Mouse (Mus musculus) adrenal gland, postnatal 36 days (tissue): ENCODE data around the gene Cabcoco1. TPM values are rescaled to one million over a fixed set of nuclear protein-coding genes. Genes with fewer than 3 reads are reported as not detected.
A peak's percentile ranks its signal among the peaks of the same experiment; 100 is the strongest.

ENCODE experiments used
- DNase-seq, 2 experiments: peaks; one replicate each; pipeline ENCODE4 v3.0.0; 2021; ENCODE audit warnings: mixed read lengths in 1 of 2
- total RNA-seq, 2 experiments: library from RNA; stranded (reverse); gene quantifications; 2 replicates each; pipeline ENCODE4 v1.2.3; 2021

Cabcoco1 gene
- total RNA-seq, 2 experiments from 2014 or later, result 2.5 to 4.7 TPM

DNA sequence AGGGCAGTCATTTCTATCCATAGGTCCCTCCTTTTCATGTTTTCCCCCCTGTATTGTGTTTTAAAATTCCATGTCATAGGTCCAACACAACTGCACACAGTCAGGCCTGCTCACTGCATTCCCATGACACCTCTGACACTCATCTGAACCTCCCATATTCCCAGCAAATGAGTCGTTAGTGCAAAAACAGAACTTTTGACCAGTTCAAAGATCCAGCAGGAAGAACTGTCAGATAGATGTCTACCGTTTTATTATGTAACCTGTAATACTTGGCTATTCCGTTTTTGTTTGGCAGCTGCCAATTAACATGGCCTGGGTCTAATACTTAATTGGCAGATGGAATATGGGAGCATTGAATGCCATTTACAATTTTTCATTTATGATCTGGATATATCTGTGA lies 34.0 kb downstream of the Cabcoco1 start:
- no peak for DNase-seq

DNA sequence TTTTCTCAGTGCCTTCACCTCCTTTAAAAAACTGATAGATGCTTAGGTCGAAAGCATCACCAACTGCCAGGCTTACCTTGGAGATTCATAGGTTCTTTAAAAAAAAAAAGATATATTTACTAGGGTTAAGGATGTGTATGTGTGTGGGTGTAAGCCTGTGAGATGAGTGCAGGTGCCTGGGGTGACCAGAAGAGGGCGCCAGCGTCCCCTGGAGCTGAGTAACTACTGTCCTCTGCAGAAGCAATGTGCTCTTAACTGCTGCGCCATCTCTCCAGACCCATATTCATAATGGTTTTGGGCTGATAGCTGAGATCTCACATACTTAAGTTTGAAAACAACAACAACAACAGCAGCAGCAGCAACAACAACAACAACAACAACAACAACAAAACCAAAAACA lies 35.5 kb downstream of the Cabcoco1 start:
- no peak for DNase-seq

DNA sequence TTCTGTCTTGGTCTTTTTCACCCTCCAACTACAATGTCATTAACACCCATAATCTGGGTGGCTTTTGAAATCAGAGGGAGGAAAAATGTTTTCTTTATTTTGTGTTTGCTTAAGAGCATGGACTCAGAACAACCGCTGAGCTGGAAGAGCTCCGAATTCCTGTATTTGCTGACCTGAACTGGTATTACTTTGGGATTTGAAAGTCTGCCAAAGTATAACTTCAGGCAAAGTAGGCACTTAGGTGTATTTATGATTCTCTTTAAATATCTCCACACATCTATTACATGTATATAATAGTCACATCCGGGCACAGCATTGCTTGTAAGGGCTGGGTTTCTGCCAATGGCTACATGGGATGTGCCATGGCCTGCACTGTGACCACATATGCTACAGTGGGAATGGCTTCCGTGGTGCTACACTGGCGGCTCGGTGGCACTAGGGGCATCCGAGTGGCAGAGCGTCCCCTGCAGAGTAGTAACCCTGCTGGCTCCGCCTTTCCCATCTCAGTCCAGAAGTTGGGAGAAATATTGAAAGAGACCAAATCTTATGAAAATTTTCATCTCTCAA lies 37.0 kb downstream of the Cabcoco1 start:
- DNase-seq, result no peak

DNA sequence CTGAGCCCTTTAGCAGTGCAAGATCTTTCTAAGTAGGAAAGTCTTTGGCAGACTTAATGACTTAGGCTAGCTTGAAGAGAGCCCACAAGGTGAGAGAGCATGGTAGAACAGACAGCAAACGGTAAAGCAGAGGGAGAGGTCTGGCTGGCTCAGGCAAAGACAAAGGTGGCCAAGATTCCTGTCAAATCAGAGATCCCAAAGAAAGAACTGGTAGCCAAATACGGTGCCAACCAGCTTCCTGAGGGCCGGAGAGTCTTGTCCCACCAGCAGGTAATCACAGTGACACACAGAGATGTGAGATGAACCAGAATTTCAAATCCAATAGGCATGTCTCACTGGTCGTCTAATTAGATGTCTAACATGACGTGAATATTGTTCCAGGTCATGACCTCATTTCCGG lies 40.6 kb downstream of the Cabcoco1 start:
- DNase-seq, result no peak

DNA sequence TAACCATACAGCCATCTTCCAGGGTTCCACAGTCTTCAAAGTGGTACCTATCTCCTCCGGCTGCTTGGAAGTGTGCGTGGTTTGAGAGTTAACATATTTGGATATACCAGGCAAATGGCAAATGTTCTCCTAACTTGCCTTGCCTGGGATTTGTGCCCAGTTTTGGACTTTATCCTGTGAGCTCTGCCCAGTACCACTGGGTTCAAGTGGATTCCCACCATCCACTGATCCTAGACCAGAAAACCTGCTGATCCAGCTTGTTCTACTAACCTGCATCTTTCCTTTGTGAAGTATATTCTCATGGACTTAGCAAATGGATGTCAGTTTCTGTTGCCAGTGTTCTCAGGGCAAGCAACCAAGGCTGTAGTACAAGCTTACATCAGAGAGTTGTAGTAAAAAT lies 46.5 kb downstream of the Cabcoco1 start:
- no peak for DNase-seq

DNA sequence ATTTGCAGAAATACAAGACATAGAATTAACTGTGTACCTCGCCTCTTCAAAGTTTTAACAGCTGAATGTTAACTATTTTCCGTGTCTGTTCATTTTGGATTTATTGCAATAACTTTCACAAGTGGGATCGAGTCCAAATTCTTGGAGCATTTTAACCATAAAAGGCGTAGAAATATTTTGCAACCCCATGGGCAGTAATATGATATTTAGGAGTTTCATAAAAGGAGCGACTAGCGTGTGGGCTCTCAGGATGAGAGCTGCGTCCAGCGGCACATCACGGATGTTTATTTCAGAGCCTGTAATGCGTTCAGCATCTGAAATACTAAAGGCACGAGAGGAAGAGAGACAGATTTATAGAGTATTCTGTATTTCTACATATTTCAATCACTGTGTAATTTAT lies 50.1 kb downstream of the Cabcoco1 start:
- DNase-seq, result no peak

DNA sequence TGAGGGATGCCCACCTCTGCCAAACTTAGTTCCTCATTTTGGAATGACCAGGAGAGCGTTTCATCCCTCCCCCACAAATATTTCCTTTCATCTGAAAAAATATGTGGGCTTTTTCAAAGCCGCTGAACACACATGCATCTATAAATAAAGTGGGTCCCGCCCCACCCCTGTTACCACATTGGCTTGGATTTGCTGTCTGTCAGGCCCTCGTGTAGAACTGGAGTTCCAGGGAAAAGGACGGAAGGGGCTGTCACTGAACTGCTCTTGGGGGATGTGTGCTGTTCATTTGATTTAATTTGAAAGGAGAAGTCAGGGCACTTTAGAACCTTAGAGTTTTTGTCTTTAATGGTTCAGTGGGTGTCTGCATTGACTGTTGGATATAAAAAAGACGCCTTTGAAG lies 50.9 kb downstream of the Cabcoco1 start:
- no peak for DNase-seq

DNA sequence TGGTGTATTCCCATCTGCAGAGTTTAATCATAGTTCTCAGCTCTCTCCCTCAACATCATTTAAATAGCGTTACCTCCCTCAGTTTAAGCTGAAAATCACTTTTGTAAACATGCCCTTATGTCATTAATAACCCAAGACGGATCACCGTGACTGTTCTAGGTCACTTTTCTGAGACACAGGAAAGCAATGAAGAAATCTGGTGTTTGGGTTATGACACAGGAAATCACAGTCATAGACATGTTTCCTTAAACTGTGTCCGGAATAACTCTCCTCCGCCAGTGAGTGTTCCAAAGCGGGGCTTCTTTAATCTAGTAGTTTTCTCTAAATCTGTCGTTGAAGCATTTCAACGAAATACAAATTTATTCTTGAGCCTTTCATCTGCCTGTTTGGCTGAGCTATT lies 68.9 kb downstream of the Cabcoco1 start:
- no peak for DNase-seq

DNA sequence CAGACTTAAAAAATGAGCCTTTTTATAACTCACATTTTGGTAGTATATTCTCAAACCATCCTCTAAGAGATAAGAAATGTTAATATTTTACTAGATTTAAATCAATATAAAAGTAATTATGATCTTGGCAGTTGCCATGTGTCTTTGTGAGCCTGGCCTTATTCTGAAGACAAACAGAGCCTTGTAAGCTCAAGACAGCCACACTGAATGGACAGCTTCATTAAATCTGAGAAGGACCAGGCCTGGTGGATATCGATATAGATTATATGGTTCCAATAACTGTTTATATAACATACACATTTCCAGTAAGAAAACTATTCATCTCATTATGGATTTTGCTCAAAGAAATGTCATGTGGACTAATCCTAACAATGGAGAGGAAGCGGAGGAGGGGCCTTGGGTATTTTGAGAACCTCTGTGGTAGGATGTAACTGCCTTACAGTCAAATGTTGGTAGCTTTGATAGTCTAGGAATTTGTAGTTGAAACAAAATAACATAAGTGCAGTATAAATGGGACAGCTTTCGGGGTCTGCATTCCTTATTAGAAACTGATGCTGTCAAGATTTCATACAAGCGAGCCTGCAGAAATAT lies 75.9 kb downstream of the Cabcoco1 start:
- no peak for DNase-seq

DNA sequence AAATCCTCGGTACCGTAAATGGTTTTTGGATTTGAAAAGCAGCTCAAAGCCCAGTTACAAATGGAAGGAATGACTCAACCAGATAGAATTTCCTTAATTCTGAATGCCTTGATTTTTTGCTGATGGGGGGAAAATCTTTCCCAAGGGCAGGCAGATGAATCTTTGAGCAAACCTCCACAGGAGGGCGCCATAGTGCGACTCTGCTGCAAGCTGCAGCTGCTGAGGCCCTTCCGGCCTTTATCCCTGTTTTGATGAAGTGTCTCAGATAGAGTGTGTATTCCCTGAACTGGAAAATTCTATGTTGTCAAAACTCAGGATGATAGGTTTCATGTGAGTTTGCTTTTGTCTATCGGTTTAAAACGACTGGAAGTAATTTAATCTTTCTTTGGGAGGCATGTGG lies 76.8 kb downstream of the Cabcoco1 start:
- peak; percentile 88 to 93 for DNase-seq

DNA sequence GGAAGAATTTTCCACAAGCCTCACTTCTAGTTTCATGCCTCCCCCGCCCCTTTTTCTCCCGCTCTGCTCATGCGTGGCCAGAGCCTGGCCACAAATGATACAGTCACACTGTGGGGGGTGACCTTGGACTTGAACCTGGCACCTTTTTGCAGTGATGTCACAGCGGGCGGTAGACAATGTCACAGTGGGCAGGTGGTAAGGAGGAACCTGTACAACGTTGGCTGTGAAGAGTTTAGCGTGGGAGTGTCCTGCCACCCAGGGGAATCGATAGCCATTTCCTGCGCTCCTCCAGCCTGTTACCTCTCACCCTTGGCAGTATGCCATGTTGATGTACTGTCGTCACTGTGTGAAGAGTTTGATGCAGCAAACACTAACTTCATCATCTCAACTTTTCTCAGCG lies 81.9 kb downstream of the Cabcoco1 start:
- no peak for DNase-seq

DNA sequence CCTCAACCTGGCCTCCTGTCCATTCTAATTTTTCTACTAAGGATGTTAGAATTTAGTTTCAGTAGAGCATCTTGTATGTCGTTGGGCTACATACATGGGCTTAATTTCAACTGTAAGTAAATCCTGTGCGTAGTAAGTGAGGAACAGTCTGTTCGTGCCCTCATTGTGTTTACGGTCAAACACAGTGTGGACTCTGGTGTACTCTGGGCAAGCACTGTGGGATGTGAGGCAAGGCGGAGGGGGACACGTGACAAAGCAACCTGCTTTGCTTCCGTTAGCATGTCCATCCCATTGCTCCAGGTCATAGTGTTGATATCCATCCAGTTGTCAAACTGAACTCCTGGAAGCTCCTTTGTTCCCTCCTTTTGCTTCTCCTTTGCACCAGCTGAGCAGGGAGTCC lies 84.7 kb downstream of the Cabcoco1 start:
- DNase-seq, result no peak

DNA sequence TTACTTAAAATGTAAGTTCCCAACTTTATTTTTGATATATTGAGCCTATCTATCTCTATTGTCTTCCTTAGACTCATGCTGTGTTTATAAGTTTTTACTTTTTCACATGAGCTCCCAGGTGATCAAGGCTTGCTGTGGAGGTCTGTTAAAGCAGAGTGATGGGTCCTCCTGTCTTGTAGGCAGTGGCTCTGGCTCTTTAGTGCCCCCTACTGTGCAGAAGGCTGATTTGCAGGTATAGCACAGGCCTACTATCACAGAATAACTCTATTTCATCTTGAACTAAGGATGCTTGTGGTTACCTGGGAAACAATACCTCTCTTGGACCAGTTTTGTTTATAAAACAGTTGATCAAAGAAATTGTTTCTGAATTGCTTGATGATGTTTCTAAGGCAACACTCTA lies 87.2 kb downstream of the Cabcoco1 start:
- DNase-seq, result no peak

DNA sequence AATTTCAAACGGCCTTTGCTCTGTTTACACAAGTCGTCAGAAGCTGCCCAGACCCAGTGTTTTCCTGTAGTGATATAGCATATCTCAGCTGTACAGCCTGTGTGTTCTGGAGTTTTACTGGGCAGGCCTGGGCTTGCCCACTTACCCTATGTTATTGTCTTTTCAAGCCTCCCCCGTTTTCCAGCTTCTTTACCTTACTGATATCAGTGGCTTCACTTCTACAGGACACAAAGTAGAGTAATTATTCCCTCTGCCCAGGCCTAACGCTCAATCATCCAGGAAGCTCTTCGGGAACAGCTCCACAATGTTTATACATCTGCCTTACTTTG lies 94.9 kb downstream of the Cabcoco1 start:
- DNase-seq, result no peak

DNA sequence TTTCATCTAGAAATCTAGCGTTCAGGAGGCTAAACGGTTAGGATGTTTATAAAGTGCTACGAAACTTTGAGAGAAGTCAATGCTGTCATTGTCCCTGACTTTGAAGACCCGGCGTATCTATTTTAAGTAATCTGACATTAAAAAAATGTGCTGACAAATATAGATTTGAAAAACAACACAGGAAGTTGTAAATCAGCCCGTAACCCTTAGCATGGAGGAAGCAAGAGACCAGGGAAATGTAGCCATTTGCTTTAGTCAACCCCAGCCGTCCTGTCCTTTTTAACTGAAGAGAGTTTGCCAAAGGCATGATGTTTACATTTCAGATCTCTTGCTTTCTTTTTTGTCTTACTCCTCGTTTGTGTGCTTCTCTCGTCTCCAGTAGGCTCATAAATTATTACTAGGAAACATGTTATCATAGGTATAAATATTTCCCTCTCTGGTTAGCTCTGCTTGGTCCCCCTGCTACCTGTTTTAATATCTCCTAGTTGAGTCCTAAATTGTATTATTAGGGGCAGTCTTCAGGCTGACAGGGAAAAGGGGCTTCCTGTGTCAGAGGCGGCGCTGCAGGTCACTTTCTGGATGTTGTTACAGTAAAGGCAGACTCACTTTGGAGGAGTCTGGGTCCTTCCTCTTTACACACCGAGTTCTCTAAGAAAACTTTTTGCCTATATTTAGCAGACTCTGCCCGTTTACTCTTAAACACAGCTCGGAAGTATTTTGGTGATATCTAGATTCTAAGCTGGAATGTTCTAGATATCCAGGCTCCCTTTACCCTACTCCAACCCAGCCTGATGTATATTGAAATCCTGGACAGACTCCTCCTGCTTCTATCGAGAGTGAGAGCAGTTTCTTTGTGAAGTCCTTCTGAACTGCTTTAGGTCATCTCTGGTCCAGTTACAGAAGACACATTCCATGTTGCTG lies 95.6 kb downstream of the Cabcoco1 start:
- DNase-seq, result peak in 1 of 2 experiments; percentile 29

DNA sequence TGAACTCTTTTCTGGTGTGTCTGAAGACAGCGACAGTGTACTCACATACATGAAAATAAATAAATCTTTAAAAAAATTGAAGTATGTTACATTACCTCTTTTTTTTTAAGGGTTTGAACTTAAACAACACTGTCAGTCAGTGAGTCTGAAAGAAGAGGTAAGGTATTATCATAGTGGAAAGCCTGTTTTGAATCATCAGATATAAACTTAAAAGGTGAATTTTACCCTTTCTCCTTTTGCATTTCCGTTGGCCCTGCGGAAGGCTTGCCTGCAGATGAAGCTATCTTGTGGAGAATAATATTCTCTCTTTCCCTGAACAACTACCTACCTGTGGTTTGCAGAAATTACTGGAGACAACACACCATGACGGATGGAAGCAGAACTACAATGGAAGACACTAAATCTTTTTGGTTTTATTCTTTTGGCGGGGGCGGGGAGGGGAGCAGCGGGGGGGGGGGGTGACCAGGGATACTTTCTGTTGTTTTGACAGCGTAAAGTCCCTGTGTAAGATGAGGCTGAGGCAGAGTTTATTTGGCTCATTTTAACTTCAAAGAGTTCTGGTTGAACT lies 96.4 kb downstream of the Cabcoco1 start:
- no peak for DNase-seq

DNA sequence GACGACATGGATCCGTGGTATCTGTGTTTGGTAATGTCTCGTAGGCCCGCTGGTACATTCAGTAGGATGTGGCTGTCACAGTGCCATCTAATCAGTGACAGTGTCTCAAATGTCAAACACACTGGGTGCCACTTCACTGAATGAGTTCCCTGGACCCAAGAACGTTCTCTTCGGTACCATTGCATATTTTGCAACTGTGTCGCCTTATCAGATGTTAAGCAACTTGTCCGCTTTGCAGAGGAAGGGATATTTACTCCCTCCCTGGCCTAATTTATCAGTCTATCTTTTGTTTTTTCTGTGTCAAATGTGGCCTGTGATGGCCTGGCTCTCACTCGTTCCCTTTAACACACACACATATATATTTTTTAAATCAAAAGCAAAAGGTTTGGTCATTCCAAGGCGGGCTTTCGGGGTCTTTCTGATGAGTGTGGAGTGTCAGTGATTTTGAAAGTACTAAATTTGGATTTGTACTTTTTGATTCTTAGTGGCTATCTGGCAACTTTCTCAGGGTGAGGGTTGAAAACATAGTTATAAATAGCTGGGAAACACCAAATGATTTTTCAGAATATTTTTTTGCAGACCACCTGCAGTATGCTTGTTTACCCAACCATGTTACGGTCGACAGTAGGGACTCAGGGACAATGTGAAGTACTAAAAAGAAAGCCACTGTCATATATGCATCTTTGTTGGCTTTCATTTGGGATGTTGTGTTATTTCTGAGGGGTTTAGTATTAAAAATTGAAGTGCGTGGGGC lies 97.2 kb downstream of the Cabcoco1 start:
- no peak for DNase-seq

DNA sequence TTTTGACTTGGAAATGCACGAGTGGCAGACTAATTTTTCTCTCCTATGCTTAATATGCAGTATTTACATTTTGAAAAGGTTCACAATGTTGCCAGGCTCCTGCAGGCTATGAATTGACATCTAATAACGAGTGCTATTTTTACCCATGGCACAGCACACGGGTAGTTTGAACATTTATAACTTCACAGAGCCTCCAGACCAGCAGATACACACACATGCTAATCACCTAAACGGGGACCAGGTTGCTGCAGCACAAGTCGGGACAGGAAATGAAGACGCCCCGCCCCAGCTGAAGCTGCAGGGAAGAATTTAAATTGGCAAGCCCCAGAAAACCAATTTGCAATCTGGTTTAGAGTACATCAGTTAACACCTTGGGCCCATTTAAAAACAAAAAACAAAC lies 98.6 kb downstream of the Cabcoco1 start:
- DNase-seq, result no peak

DNA sequence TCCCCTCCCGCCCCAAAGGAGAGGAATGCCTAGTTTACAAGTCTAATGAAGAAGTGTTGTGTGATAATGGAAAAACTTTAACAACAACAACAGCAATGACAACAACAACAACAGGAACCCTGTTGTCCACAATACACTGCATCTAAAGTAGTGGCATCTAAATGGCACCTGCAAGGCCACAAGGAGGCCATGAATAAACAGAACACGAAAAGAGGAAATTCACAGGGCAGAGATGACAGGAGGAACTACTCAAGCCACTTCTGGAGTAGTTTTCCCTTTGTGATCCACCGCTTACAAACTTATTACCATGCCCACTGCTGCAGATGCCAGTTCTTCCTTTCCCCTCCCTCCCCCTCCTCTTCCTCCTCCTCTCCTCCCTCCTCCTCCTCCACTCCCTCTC lies 99.0 kb downstream of the Cabcoco1 start:
- DNase-seq, result no peak

DNA sequence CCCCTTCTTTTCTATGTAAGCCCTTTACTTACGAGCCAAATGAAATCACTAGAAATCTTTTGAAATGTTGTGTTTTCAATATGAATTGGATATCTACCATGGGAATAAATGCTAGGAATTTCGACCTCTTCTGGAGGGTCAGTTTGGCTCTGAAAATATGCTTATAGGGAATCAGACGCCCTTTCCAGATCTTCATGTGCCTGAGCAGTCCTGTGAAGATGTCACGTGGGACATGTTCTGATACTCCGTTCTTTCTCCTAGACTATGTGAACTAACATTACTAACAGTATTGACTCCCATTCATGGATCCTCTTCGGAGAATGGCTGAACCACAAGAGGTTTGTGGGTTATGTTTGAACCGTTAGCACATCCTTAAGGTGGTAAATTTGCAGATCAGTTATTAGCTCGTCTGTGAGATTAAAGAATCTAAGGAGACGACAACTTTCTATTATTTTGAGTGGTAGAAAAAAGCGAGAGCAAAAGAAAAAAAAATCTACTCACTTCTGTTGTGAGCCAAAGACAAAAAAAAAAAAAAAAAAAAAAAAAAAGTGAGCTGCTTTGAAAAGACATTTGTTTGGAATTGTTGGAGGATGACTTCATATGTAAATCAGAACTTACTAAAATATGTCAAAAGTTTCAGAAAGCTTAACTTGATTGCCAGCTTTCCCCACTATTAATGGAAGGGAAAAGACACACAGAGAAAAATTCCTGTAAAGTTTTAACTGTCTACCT lies 99.6 kb downstream of the Cabcoco1 start:
- no peak for DNase-seq

DNA sequence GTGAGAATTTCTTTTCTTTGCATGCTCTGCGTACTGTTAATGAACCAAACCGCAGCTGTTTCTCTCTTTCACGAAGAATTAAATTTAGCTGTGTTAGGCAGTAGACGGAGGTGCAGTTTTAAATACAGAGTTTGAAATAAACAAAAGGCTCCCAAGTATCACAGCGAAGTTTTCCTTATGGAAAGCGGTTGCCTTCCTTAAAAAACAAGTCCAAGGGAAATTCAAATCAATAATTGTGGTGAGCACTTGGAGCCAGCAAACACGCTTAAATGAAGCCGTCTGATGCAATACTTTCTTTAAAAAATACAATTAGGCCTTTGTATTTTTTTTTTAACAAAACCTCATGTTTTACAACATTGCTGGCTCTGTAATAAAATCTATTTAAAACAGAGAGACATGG lies 101.2 kb downstream of the Cabcoco1 start:
- DNase-seq, result no peak

DNA sequence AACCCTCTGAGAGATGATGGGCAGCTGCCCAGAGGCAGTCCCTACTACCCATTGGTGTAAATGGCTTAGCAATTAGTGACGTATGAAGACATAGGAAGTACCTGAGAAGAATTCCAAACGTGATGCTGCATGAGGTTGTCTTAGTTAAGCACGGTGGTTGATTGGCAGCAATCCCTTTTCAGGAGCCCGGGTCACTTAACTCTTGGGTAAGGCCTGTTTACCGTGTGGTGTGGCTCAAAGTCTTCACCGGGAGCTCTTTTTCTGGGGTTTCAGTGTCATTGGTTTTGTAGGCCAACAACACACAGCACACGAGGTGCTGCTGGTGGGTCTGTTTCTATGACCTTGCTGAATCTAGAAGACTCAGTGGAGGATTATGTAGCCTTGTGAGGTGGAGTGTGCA lies 105.9 kb downstream of the Cabcoco1 start:
- no peak for DNase-seq
